Mouse (Mus musculus) brain, embryonic 14.5 days (tissue): ENCODE results near the gene Dppa2.

ENCODE experiments used
- CTCF ChIP-seq: fragments of 200-500 bp; IDR thresholded peaks from 2 replicates; pipeline ENCODE4 v1.5.1; 2012; ENCODE audit warnings: inconsistent platforms, mild to moderate bottlenecking, moderate library complexity, borderline replicate concordance; ENCODE audit not compliant: insufficient read depth, insufficient read length; ENCODE audit errors: extremely low read depth
- POLR2A ChIP-seq: fragments of 200-500 bp; IDR thresholded peaks from 2 replicates; pipeline ENCODE4 v1.6.1; 2012; ENCODE audit warnings: mild to moderate bottlenecking, inconsistent platforms, borderline replicate concordance; ENCODE audit not compliant: poor library complexity, insufficient read depth, insufficient read length, severe bottlenecking; ENCODE audit errors: extremely low read depth

DNA sequence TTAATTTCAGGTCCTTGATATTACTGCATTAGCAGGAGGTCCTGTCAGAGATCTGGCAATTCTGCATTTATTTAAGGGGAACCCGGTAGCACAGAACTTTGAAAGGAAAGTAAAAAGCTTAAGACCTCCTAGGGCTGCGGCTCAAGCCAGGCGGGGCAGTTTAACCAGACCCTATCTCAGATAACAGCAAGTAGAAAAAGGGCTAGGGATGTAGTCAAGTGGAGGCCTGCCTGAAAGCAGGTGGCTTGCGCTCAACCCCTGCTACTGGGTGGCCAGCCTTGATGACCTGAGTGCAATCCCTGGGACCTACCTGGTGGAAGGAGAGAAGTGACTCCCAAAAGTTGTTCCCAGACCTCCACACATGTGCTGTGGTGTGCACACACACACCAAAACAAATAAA, 26.8 kb upstream of the Dppa2 start:
- TF ChIP-seq CTCF (no peak), POLR2A (no peak)
